Mouse (Mus musculus): Measurements from ENCODE around the gene Olfml2b.

The Olfml2b gene

DNA sequence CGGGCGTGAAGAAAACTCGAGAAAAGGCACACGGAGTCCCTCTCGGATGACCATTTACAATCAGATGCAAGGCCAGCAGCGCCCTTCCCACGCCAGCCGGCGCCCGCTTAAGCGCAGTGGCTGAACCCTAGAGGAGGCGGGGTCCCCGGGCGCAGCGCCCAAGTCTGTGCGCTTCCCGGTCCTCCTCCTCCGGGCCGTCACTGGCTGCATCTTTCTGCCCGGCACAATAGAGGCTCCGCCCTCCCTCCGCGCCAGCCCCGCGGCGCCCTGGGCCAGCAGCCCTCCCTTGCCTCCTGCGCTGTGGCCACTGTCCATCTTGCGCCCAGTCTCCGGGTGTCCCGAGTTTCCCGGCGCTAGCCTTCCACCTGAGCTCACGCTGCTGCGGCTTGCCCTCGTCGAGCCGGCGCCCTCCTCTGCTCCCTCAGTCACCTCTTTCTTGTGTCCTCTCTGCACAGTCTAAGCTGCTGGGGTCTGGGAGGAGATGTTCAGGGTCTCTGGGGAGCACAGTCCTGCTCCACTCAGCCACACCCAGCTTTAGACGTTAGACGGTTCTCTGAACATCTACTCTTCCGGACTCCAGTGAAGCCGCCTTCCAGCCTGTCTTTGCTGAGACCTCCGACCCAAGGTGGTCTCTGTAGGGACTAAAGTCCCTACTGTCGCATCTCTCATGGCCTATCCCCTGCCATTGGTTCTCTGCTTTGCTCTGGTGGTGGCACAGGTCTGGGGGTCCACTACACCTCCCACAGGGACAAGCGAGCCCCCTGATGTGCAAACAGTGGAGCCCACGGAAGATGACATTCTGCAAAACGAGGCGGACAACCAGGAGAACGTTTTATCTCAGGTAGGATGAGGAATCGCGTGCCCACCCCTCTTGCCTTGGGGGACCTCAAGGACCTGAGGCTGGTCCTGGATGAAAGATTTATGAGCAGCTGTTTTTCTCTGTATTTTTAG, at the start of gene Olfml2b:
Gene Olfml2b (plus strand): TSS at position 278 of the 951 bp plus-strand sequence.
- peak; percentile 85 to 90 for DNase-seq

- DNase-seq: no peak
These were observed 49.8 kb upstream of the Olfml2b start for GRCm38 (mm10) chr1:170594575-170594974.

GRCm38 (mm10) chr1:170605228-170606001, 38.9 kb upstream of the Olfml2b start:
- no peak for DNase-seq

DNA sequence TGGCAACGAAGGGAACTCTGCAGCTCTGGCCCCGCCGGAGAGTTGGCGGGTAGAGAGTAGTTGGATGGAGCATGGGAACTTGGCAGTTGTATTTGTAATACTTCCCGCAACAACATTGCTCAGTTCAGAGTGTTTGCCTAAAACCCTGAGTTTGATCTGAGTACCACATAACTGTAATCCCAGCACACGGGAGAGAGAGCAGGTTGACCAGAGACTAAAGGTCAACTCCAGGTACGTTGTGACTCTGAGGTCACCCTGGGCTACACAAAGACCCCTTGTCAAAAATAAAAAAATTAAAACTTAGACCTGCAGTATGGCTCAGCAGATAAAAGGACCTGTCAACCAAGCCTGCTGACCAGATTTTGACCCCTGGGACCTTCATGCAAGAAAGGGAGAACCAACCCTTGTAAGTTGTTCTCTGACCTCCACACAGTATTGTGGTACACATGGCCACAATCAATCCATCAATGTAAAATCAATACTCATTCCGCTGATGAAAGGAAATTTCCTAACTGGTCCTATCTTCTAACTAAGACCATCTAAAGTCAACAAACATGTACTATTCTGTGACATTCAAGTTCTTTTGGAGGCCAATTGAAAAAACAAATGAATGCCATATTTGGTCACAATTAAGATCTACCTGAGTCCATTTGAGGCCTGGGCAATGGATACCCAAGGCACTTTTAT, 37.0 kb upstream of the Olfml2b start:
- DNase-seq: no peak

- DNase-seq: no peak
These were observed 35.8 kb upstream of the Olfml2b start for GRCm38 (mm10) chr1:170608461-170609071.

DNA sequence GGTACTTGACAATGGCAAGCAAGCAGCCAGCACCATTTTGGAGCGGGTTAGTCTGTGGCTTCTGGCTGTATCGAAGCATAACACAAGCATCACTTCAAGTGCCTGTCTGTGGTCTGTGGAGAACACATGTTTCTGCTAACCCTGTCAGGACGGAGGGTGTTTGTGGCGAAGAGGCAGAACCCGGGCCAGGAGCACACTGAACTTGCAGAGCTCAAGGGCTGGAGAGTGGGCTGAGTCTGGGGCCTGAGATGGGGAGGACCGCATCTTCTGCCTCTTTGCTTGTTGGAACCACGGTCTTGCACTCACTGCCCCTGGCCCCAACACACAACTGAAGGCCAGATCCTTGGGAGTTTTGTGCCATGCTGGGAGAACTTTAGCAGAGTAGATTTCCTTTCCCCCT, 34.5 kb upstream of the Olfml2b start:
- DNase-seq: no peak

- no peak for DNase-seq
These were observed 34.0 kb upstream of the Olfml2b start for GRCm38 (mm10) chr1:170610289-170610688.

- no peak for DNase-seq
These were observed 33.6 kb upstream of the Olfml2b start for GRCm38 (mm10) chr1:170610695-170611094.

DNA sequence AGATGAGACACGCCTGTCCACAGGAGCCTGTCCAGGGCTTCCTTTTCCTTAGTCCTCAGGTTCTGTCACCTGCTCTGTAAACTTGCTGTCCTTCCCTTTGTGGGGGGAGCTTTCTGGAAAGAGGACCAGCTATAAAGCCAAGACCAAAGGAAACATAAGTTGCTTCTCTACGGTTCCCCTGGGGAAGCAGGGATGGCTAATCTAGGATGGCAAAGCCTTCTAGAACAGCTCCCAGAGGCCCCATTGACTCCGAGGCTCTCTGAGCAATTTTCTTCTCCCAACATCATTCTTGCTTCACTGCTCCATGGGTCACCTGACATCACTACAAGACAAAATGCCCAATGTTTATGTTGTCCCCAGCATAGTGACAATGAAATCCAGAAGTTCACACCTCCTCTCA, 32.7 kb upstream of the Olfml2b start:
- DNase-seq: no peak

DNA sequence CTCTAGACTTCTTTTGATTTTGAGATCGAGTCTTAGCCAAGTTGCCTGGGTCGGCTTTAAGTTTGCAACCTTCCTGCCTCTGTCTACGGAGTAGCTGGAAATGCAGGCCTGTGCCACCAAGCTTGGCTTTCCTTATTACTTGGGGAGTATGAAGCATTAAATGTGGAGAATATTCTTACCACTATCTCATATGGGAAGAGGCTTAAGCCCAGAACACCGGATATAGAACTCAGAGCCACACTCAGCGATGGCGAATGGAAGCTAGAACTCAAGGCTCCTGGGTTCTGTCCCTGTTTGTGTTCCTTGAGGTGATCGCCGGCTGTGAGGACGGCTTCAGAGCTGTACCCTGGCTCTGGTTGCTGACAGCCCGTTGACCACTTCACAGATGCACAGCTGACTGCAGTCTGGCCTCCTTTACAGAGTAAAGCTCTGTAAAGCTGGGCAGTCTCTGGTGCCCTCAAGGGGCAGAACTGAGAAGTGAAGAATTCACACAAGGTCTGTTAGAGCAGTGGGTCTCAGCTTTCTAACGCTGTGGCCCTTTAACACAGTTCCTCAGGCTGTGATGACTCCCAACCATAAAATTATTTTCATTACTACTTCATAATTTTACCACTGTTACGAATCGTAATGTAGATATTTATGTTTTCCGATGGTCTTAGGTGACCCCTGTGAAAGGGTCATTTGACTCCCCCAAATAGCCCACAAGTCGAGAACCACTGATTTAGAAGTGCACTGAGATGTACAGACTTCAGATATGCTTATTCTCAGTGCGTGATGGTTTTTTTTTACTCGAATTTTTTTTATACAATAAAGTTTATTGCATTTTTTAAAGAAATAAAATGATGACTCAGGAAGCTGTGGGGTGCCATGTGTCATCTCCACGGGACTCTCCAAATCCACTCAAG, 31.1 kb upstream of the Olfml2b start:
- DNase-seq: peak; percentile 84 to 88

DNA sequence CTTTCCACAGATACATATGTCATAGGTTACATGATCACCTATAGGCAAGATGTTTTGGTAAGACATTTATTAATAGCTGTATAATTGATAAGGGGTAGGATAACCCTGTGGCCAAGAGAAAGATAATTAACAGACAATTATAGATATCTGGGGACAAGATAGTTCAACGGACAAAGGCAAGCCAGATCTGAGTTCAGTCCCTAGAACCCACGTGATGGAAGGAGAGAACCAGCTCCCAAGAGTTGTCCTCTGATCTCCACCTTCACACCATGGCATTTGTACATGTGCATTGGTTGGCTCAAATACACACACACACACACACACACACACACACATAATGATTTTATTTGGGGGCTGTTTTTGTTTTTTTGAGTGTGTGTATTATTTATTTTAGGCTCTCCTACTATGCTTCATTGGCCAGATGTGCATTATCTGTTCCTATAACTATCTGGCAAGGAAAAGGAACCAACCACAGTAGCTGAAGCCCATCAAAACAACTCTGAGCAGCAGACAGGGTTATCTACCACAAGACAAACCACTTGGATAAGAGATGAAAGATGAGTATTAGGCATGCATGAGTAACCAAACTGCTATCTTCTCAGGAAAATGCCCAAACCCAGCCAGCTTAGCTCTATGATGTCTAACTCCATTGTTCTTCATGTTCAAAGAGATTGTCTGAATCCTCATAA, 24.5 kb upstream of the Olfml2b start:
- no peak for DNase-seq

GRCm38 (mm10) chr1:170622934-170623333, 21.4 kb upstream of the Olfml2b start:
- DNase-seq: no peak

DNA sequence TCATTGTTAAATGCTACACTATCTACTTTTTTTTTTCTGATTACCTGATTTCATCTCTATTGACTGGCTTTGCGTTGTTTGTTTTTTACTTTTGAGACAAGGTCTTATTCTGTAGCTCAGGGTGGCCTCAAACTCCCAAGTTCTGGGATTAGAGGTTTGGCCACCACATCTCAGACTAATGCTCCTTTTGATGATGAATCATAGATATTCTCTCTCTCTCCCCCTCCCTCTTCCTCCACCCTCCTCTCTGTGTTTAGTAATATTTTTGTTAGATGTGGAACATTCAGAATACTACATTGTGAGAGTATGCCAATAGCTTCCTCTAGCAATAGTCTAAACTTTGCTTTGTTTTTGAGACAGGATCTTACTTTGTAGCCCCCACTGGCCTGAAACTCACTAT, 20.9 kb upstream of the Olfml2b start:
- DNase-seq: no peak

- DNase-seq: no peak
These were observed 13.8 kb upstream of the Olfml2b start for GRCm38 (mm10) chr1:170630489-170630888.

DNA sequence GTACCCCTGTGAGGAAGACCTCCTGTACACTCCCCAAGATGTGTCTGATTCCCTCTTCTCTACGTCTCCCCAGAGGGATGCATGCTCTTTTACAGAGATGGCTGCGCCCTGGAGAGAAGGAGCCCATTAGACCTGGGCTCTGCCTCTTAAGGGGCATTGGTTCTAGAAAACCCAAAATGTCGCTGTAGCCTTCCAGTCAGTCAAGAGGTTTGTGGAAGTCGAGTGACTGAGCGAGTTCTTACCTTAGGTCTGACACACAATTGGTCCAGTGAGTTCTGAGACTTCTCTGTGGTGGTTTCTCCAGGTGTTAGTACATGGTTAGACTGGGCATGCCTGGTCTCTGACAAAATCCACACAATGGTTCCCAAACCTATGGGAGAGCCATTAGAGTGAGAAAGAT, 12.8 kb upstream of the Olfml2b start:
- no peak for DNase-seq

GRCm38 (mm10) chr1:170632385-170632784, 11.9 kb upstream of the Olfml2b start:
- peak; percentile 85 to 89 for DNase-seq

DNA sequence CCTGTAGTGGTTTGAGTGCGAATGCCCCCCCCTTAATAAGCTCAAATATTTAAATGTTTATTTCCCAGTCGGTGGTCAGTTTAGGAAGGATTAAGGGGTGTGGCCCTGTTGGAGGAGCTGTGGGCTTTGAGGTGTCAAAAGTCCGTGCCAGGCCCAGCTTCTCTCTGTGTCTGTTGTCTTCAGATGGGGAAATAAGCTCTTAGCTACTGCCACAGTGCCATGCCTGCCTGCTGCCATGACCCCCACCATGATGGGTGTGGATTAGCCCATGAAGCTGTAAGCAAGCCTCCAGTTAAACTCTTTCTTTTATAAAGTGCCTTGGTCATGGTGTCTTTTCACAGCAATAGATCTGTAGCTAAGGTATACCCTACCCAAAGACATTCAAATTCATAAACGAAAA, 11.5 kb upstream of the Olfml2b start:
- DNase-seq: no peak

DNA sequence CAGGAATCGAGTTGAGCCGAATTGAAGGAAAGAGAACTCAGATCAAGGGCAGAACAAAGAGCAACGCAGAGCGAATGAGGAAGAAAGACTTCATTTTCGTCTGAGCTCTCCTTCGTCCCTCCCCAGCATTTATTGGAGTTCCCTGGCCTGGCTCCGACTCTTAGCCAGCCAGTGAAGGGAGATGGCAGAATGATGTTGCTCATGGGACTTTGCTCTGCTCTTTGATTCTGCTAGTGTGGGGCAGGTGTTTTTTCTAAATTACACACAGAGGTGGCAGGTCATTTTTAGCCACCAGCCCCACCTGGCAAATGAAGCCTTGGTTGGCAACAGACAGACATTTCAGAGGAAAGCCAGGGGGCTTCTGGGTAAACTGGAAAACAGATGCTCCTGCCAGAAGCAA, 5.4 kb upstream of the Olfml2b start:
- DNase-seq: no peak

DNA sequence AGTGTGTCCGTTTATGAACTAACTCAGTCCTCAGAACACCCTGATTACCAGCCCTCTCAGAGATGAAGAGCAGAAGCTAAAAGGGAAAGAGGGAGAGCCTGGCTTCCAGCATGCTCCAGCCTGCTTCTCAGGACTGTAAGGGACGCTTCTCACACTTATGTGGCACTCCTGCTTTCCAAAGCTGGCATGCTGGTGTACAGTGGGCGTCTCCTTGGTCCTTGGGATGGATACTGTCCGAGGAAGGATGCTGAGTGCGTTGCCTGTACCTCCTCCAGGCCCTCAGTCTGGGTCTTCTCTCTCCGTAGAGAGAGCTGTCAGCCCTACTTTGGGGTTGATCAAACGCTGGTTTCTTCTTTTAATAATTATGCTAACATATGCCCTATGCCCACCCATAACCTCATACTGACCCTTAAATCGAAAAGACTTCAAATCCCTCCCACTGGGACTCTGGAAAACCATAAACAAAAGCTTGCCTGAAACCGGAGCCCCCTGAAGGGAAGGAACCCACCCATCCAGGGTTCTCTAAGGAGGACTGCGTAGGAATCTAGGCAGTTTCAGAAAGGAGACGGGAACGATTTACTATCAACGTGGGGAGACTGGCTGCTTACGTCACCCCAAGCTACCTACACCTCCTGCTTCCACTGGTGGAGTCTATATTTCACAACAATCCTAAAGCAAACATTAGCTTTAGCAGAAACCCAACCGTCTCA, 1.7 kb downstream of the Olfml2b start:
- no peak for DNase-seq

GRCm38 (mm10) chr1:170646606-170647287, 2.4 kb downstream of the Olfml2b start:
- no peak for DNase-seq
